Mouse (Mus musculus): ENCODE data around the gene Inpp4a.

Gene Inpp4a

GRCm38 (mm10) chr1:37324569-37324968 lies 24.9 kb downstream of the Inpp4a start:
- no peak for DNase-seq

DNA sequence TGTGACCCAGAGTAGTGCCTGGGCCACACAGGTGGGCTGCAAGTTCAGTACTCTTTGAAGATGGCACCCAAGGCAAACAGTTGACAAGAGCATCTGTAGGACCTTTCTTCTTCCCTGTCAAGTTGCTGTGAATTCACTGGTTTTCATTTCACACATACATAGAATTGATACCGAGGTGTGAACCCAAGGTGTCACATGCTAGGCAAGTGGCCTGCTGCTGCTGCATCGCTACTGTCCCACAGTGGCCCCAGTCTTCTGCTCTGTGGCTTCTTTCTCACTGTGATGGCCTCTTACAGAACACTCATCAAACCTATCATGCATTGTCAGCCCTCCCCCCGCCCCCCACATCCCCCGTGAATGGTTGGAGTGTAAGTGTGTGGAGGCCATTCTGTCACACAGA lies 27.6 kb downstream of the Inpp4a start:
- DNase-seq = no peak

DNA sequence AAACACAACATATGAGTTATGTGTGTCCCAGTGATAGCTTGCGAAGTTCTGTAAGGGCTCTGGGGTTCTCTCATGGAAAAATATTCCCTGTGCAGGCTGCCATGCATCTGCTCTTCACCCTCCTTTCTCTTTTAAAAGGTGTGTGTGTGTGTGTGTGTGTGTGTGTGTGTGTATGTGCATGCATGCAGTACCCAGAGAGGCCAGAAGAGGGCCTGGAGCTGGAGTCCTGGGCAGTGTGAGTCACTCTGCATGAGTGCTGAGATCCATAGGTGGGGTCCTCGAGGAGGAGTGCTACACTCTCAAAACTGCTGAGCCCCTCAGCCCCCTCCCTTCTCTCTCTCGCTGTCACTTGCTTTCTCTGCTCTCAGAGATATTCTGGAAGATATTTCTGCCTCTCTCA lies 29.5 kb downstream of the Inpp4a start:
- no peak for DNase-seq

DNA sequence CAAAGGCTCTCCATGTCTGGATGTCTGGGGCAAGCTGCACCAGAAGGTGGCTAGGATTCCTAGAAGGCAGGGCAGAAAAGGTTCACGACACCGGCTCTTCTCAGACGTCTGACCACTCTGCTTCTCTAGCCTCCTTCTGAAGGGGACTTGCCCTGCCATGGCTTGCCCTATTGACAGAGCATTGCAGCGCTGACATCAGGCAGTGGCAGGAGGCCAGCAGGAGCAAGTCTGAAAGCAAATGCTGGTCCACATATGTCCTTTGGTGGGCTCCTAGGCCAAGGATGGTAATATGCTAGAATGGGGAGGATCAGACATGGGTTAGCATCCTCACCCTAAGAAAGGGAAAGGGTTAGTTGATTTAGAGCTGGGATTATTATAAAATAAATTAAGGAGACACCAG lies 30.2 kb downstream of the Inpp4a start:
- no peak for DNase-seq

- DNase-seq = no peak
Measured at GRCm38 (mm10) chr1:37332756-37333155, 33.1 kb downstream of the Inpp4a start.

GRCm38 (mm10) chr1:37333741-37334440 lies 34.2 kb downstream of the Inpp4a start:
- DNase-seq = no peak

- no peak for DNase-seq
Measured at GRCm38 (mm10) chr1:37336022-37336421, 36.4 kb downstream of the Inpp4a start.

GRCm38 (mm10) chr1:37336794-37337193 lies 37.1 kb downstream of the Inpp4a start:
- DNase-seq = no peak

- DNase-seq = peak; percentile 70
Measured at GRCm38 (mm10) chr1:37337273-37337672, 37.6 kb downstream of the Inpp4a start.

GRCm38 (mm10) chr1:37339144-37339543 lies 39.5 kb downstream of the Inpp4a start:
- DNase-seq = no peak

GRCm38 (mm10) chr1:37341347-37341746 lies 41.7 kb downstream of the Inpp4a start:
- no peak for DNase-seq

DNA sequence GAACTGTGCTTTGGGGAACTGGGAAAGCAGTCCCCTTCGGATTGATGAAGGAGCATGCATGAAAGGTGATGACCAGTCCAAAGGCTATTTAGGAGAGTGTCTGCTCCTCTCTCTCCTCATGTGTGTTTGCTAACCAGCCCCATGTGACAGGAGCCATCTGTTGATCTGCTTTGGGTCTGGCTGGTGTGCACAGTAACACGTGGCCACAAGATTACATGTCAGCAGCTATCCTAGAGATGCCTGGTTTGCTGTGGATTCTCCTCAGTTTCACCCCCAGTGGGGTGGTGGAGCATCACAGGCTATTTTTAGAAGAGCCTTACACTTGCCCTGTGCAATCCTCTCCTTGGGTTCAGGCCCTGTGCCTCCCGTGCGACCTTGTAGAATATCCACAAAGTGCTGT lies 42.2 kb downstream of the Inpp4a start:
- DNase-seq = peak; percentile 78

- DNase-seq = no peak
Measured at GRCm38 (mm10) chr1:37342524-37342923, 42.9 kb downstream of the Inpp4a start.

DNA sequence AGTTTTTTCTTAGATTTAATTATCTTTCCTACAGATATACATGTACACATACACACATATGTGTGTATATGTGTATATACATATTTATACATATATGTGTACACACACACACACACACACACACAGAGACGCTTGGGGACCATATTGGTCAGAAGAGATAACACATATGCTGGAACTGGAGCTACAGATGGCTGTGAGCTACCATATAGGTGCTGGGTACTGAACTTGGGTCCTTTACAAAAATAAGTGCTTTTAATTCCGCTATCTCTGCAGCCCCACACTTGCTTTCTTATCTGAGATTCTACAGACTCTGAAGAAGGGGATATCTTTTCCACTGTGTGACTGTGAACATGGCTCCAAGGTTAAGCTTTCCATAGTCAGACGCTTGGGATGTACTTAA lies 43.6 kb downstream of the Inpp4a start:
- DNase-seq = no peak

DNA sequence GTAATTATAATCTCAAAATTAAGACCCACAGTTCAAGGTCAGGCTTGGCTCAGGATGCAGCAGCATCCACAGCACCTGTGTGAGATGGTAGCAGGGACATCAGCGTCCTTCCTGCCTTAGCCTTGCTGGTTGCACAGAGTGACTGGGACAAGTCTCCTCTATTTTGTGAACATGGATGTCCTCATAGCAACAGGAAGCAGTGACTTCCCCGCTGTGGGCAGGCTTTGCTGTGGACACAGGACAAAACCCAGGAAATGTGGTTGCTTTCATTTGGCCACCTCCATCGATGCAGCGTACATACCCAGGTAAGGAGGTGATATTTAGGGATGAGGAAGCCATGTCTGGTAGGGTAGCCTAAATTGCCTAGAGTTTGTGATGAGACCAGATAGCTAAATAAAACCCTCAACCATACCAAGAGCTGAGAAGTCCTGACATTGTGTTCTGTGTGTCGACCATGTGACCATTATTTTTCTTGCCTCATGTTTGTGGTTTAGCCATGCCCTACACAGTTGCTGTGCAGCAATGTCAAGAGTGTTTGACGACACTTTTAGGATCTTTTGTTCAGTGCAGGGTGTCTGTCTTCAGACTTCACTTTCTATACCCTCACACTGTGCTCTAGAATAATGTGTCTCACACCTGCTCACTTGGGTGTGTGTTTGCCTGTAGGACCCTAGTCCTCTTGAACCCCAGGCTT lies 44.7 kb downstream of the Inpp4a start:
- DNase-seq = no peak

DNA sequence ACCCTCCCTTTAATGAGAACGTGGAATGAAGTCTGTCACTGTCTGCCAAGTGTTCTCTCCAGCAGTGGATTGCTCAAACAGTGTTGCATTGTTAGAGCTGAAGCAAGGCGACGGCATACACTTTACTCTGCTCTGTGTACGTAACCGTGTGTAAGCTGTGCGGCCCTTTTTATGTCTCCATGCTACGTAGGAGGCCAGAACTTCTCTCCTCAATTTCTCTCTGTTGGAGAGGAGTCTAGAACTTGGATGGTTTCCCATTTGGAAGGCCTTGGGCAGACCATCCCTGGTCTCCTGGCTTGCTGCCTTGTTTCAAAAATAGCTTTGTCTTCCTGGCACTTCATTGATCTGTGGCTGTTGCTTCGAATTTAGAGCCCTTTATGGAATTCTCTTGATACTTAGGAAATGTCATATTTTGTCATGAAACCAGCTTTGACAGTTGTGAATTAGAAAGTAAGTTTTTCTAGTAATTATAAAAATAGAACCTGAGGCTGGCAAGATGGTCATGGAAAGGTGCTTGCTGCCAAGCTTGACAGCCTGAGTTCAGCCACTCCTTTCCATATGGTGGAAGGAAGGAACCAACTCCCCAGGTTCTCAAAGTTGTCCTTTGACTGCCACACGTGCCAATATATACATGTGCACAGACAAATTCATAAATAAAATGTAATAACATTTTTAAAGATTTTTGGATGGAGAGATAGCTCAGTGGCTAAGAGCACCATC lies 47.9 kb downstream of the Inpp4a start:
- peak; percentile 83 for DNase-seq

DNA sequence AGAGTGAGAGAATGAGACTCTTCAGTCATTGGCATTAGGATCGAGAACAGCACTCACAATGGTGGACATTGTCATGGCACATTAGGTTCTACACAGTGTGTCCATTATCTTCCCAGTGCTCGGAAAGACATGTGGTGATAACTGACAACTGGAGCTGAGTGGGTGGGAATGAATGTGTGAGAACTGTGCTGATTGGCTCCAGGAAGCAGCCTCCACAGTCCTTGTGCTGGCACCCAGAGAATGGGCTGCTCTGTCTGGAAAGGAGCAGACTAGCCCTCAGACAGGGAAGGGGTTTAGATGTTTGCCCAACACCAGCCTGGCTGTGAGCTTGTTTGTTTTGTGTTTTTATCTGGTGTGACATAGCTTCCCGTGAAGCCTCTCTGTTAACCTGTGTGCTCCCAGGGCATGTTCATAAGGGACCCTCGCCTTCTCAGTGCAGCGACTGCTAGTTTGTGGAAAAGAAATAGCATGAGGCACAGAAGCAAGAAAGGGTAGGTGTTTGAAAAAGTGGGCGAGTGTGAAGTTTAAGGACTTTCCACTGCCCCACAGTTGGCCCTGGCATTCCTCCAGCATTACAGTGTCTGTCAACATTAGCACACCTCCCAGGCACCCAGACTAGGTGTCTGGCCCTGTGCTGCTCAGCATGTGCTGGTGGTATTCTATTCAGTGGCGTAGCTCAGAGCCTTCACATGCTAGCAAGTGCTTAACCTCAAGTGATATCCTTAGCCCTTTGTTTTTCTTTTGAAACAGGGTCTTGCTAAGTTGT lies 51.4 kb downstream of the Inpp4a start:
- DNase-seq = no peak

GRCm38 (mm10) chr1:37351961-37352360 lies 52.3 kb downstream of the Inpp4a start:
- no peak for DNase-seq

DNA sequence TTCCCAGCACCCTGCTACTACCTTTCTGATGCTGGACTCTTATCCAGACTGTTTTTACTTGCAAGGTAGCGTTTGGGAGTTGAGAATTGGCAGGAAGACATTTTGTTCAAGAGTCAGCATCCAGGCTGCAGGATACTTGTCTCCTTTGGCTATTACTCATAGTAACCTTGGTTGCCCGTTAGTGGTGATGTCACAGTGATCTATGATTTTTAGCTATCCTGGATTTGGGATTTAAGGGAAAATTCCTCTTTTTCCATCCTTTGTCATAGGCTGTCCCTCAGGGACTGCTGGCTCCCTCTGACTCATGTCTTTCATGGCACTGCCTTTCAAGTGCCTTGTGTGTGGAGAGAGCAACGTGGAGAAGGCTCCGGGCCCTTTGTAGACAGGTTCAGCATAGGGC lies 53.8 kb downstream of the Inpp4a start:
- DNase-seq = no peak

- DNase-seq = no peak
Measured at GRCm38 (mm10) chr1:37355492-37355891, 55.8 kb downstream of the Inpp4a start.

DNA sequence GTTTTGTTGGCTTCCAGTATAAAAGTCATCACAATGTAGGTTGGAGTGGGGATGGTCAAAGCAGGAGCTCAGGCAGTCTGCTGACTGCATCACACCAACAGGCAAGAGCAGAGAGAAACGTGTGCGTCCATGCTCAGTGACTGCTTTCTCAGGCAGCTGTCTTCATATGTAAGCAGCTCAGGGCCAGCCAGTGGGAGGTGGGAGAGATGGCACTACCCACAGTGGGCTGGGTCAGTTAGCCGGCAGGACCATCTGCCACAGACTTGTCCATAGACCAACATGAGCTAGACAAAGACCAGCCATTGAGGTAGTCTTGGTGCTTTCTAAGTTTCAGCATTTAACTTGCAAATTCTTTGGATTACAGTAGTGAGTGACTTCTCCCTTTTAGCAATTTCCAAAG lies 56.6 kb downstream of the Inpp4a start:
- no peak for DNase-seq

GRCm38 (mm10) chr1:37357173-37357572 lies 57.5 kb downstream of the Inpp4a start:
- DNase-seq = no peak

- no peak for DNase-seq
Measured at GRCm38 (mm10) chr1:37358621-37359020, 59.0 kb downstream of the Inpp4a start.

All from cerebellum, adult 11-12 months (tissue).